Mouse (Mus musculus) liver, adult 2 months (tissue): ENCODE data around the gene Myl6b.

ENCODE experiments used
- CTCF ChIP-seq: fragments of 200-500 bp; IDR thresholded peaks from 2 replicates; pipeline ENCODE4 v1.5.1; 2011; ENCODE audit warnings: low read depth, low read length, control low read depth
- POLR2A ChIP-seq: fragments of 200-500 bp; IDR thresholded peaks from 2 replicates; pipeline ENCODE4 v1.6.1; 2011; ENCODE audit warnings: low read length, control low read depth; ENCODE audit not compliant: insufficient read depth; ENCODE audit errors: extremely low read depth

GRCm38 (mm10) chr10:128488776-128489175, 9.7 kb downstream of the Myl6b start:
- TF ChIP-seq POLR2A (no peak), CTCF (no peak)
